Mouse (Mus musculus) hindbrain, embryonic 16.5 days (tissue): ENCODE measurements around the gene Ngp. TPM values are rescaled to one million over a fixed set of nuclear protein-coding genes. Genes with fewer than 3 reads are reported as not detected.

Experiments
- ATAC-seq: fragments of 200-750 bp; cut with Nextera tagmentation; 2 replicates; pipeline ENCODE4 v1.8.0; 2017; ENCODE audit warnings: moderate TSS enrichment, moderate library complexity
- H3K27ac ChIP-seq: fragments of 300-500 bp; sonication (generic); 2 replicates; pipeline ENCODE4 v1.5.1; 2014; ENCODE audit warnings: low read depth, mild to moderate bottlenecking, control low read depth, low read length, moderate library complexity
- H3K27me3 ChIP-seq: fragments of 300-500 bp; sonication (generic); replicated peaks from 2 replicates; pipeline ENCODE4 v1.6.1; 2014; ENCODE audit warnings: low read length; ENCODE audit not compliant: control insufficient read depth, insufficient read depth
- H3K36me3 ChIP-seq: fragments of 300-500 bp; sonication (generic); 2 replicates; pipeline ENCODE4 v1.6.1; 2014; ENCODE audit warnings: mild to moderate bottlenecking, low read length, moderate library complexity, mixed read lengths; ENCODE audit not compliant: control insufficient read depth, insufficient read depth
- H3K4me1 ChIP-seq: fragments of 300-500 bp; sonication (generic); 2 replicates; pipeline ENCODE4 v1.6.1; 2014; ENCODE audit warnings: low read depth, low read length; ENCODE audit not compliant: control insufficient read depth, insufficient read depth
- H3K4me2 ChIP-seq: fragments of 300-500 bp; sonication (generic); 2 replicates; pipeline ENCODE4 v1.6.1; 2014; ENCODE audit warnings: mild to moderate bottlenecking, low read length, control low read depth, moderate library complexity
- H3K4me3 ChIP-seq: fragments of 300-500 bp; sonication (generic); 2 replicates; pipeline ENCODE4 v1.5.1; 2014; ENCODE audit warnings: mild to moderate bottlenecking, low read length, control low read depth, moderate library complexity
- H3K9ac ChIP-seq: fragments of 300-500 bp; sonication (generic); 2 replicates; pipeline ENCODE4 v1.6.1; 2014; ENCODE audit warnings: low read depth, mild to moderate bottlenecking, control low read depth, low read length, moderate library complexity
- H3K9me3 ChIP-seq: fragments of 300-500 bp; sonication (generic); 2 replicates; pipeline ENCODE4 v1.6.1; 2014; ENCODE audit warnings: mild to moderate bottlenecking, low read length, moderate library complexity; ENCODE audit not compliant: control insufficient read depth
- WGBS: fragments of 180-500 bp; shearing (Covaris S2); extraction: QIAGEN DNeasy Blood & Tissue Kit; methylation state at CpG from one replicate; pipeline ENCODE4 v1.1.7; 2014; 5-methylcytosine and 5-hydroxymethylcytosine counted together
- polyA plus RNA-seq: library from polyadenylated mRNA; unstranded; fragments of >200 nt; fragmentation: Nextera tagmentation; extraction: Ambion mirVana; gene quantifications from 2 replicates; pipeline ENCODE4 v1.2.1, GENCODE M21; 2015

Gene Ngp
- polyA plus RNA-seq, 1 experiment from 2014 or later: 1.9 TPM

DNA sequence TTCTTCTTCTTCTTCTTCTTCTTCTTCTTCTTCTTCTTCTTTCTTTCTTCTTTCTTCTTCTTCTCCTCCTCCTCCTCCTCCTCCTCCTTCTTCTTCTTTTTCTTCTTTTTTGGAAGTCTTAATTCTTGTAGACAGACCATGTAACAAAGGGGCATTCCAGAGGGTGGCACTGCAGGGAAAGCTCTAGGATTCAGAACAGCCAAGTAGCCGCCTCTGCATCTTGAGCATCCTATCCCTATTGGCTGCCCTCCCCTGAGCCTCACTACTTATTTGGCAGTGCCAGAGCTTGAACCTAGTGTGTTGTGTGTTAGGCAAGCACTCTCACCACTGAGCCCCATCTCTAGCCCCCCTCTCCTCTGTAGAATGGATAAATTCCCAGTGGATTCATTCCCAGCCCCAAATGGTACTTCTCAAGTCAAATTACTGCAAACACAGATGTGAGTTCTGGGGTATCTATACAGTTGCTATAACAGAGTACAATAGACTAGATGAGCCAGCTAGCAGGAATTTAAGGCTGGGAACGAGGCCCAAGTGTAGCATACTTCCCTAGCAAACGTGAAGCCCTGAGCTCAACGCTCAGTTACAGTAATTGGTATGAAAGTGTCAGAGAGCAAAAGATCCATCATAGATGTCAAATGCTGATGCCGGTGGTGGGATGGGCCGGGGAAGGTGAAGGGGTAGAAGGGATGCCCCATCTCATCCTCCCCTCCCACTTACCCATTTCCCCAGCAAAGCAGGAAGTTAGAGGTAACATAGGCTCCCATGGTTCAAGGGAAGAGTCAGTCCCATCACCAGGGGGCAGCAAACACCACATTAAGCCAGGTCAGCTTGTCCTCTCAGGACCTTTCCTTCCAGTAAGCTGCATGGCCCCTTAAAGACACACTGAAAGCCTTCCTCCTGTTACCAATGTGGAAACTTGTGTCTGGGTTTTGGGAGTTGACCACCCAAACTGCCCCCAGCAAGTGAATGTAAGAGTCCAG, 8.3 kb upstream of the Ngp start:
- H3K4me3 ChIP-seq: no peak overlapping the region
- no peak for ATAC-seq

DNA sequence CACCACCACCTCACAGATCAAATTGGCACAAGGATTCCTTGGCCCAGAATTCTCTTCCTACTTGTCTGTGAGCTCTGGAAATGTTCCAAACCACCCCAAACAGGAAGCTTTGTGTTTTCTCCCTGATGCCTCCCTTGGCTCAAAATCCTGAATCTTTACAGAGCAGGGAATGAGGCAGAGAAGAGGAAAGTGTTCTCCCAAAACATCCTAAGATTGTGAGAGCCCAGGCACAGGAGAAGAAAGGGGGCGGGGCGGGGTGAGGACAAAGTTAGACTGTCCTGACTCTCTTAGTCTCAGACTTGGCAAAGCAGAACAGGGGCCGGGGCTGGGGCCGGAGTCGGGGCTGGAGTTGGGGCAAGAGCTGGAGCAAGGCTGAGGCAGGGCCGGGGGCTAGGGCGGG, 6.6 kb upstream of the Ngp start:
- Histone ChIP-seq H3K9ac (0 out of 2 replicates have a peak overlapping the region, but pooled peaks have one; percentile 13), H3K4me3 (no peak overlapping the region), H3K27ac (no peak overlapping the region), H3K27me3 (no peaks in the 10 kb centered on the region), H3K9me3 (no peaks in the 10 kb centered on the region), H3K4me1 (peaks cover 5% of the 10 kb centered on the region), H3K36me3 (no peaks in the 10 kb centered on the region), H3K4me2 (no peak overlapping the region)
- ATAC-seq: no peak
- WGBS: 78% methylated on average over 7 of the region's 7 CpGs

More for the DNA sequence above, 8.3 kb upstream of the Ngp start:
- peaks cover 13% of the 10 kb centered on the region for H3K4me1 ChIP-seq
- H3K9me3 ChIP-seq: no peaks in the 10 kb centered on the region
- no peaks in the 10 kb centered on the region for H3K36me3 ChIP-seq
- H3K9ac ChIP-seq: no peak overlapping the region
- no peak overlapping the region for H3K27ac ChIP-seq
- WGBS: 33% methylated on average over 6 of the region's 6 CpGs
- no peak overlapping the region for H3K4me2 ChIP-seq
- H3K27me3 ChIP-seq: no peaks in the 10 kb centered on the region

- Histone ChIP-seq H3K4me1 (peaks cover 3% of the 10 kb centered on the region), H3K9ac (no peak overlapping the region), H3K27me3 (no peaks in the 10 kb centered on the region), H3K36me3 (no peaks in the 10 kb centered on the region), H3K4me3 (no peak overlapping the region), H3K9me3 (no peaks in the 10 kb centered on the region), H3K4me2 (no peak overlapping the region), H3K27ac (no peak overlapping the region)
- no peak for ATAC-seq
- 57% methylated on average over 9 of the region's 9 CpGs for WGBS
Measured at GRCm38 (mm10) chr9:110413785-110414184, 5.8 kb upstream of the Ngp start.

DNA sequence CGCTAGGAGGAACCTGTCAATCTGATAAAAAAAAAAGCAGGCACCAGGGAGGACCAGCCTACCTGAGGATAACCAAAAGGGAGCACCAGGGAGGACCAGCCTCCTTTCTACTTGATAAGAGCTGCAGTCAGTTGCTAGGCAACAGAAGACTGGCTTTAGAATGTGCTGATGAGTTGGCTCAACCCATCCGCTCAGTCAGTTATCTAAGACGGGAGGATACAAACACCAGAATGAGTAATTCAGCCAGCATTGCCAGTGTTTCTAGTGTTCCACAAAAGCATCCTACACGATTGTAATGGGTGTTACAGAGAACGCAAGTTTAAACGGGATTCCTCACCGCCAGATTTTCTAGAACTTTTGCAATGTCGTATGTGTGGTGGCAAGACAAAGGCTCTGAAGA, 11.7 kb downstream of the Ngp start:
- H3K9ac ChIP-seq: no peak overlapping the region
- ATAC-seq: no peak
- no peaks in the 10 kb centered on the region for H3K4me1 ChIP-seq
- 54% methylated on average over 8 of the region's 8 CpGs for WGBS
- no peak overlapping the region for H3K4me2 ChIP-seq
- H3K36me3 ChIP-seq: peaks cover 34% of the 10 kb centered on the region
- H3K9me3 ChIP-seq: no peaks in the 10 kb centered on the region
- H3K27me3 ChIP-seq: no peaks in the 10 kb centered on the region
- no peak overlapping the region for H3K27ac ChIP-seq
- no peak overlapping the region for H3K4me3 ChIP-seq

- Histone ChIP-seq H3K9ac (no peak overlapping the region), H3K9me3 (no peaks in the 10 kb centered on the region), H3K27me3 (no peaks in the 10 kb centered on the region), H3K27ac (no peak overlapping the region), H3K4me2 (no peak overlapping the region), H3K4me1 (no peaks in the 10 kb centered on the region), H3K4me3 (no peak overlapping the region), H3K36me3 (peaks cover 21% of the 10 kb centered on the region)
- 95% methylated on average over 2 of the region's 2 CpGs for WGBS
- no peak for ATAC-seq
Measured at GRCm38 (mm10) chr9:110433045-110433444, 13.5 kb downstream of the Ngp start.

GRCm38 (mm10) chr9:110436041-110436440, 16.5 kb downstream of the Ngp start:
- Histone ChIP-seq H3K4me1 (no peaks in the 10 kb centered on the region), H3K9me3 (no peaks in the 10 kb centered on the region), H3K4me2 (no peak overlapping the region), H3K36me3 (peaks cover 12% of the 10 kb centered on the region), H3K27ac (no peak overlapping the region), H3K27me3 (no peaks in the 10 kb centered on the region), H3K4me3 (no peak overlapping the region), H3K9ac (no peak overlapping the region)
- ATAC-seq: no peak
- 95% methylated on average over 11 of the region's 11 CpGs for WGBS

GRCm38 (mm10) chr9:110440049-110440448, 20.5 kb downstream of the Ngp start:
- Histone ChIP-seq H3K27me3 (no peaks in the 10 kb centered on the region), H3K9ac (no peak overlapping the region), H3K9me3 (no peaks in the 10 kb centered on the region), H3K4me1 (no peaks in the 10 kb centered on the region), H3K4me3 (no peak overlapping the region), H3K4me2 (no peak overlapping the region), H3K27ac (no peak overlapping the region), H3K36me3 (no peaks in the 10 kb centered on the region; the same call in 1 of the 2 replicates)
- 72% methylated on average over 3 of the region's 5 CpGs for WGBS
- no peak for ATAC-seq

- WGBS: 85% methylated on average over 6 of the region's 6 CpGs
- Histone ChIP-seq H3K4me1 (no peaks in the 10 kb centered on the region), H3K9ac (no peak overlapping the region), H3K27me3 (no peaks in the 10 kb centered on the region), H3K9me3 (no peaks in the 10 kb centered on the region), H3K4me3 (no peak overlapping the region), H3K4me2 (no peak overlapping the region), H3K36me3 (no peaks in the 10 kb centered on the region; the same call in 1 of the 2 replicates), H3K27ac (no peak overlapping the region)
- ATAC-seq: no peak
Measured at GRCm38 (mm10) chr9:110440559-110440958, 21.0 kb downstream of the Ngp start.

DNA sequence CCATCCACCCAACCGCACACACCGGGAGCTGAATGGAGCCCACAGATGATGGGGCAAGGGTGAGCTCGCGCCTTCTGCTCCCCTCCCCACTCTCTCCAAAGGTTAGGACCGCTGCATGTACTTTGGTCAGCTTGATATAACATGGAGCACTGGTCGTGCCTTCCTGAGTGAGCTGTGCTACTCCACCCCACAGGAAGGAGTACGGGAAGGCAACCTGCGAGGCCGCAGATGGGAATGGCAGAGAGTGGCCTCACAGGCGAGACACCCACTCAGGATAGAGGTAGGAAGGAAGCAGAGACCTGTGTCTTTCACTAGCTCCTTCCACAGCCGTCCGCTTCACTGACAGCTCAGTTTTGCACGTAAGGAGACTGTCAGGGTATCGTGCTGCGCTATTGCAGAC, 28.8 kb downstream of the Ngp start:
- H3K4me3 ChIP-seq: no peak overlapping the region
- no peak overlapping the region for H3K9ac ChIP-seq
- no peaks in the 10 kb centered on the region for H3K27me3 ChIP-seq
- peaks cover 3% of the 10 kb centered on the region; the same call in 1 of the 2 replicates for H3K36me3 ChIP-seq
- no peaks in the 10 kb centered on the region; the same call in 1 of the 2 replicates for H3K4me1 ChIP-seq
- H3K4me2 ChIP-seq: no peak overlapping the region
- no peaks in the 10 kb centered on the region for H3K9me3 ChIP-seq
- H3K27ac ChIP-seq: no peak overlapping the region
- peak; percentile 30 for ATAC-seq
- 84% methylated on average over 15 of the region's 15 CpGs for WGBS
